Mouse (Mus musculus): ENCODE results near the gene Fgr. TPM values are rescaled to one million over a fixed set of nuclear protein-coding genes. Genes with fewer than 3 reads are reported as not detected.
"Not testable (repeated sequence)": the region's sequence is repeated elsewhere in the genome, so short reads cannot be mapped to it uniquely, and the experiment has no call there.

Gene Fgr
- not detected for total RNA-seq (2021)
- long read RNA-seq, experiment 1: 0 reads
- long read RNA-seq, experiment 2: 0 reads

DNA sequence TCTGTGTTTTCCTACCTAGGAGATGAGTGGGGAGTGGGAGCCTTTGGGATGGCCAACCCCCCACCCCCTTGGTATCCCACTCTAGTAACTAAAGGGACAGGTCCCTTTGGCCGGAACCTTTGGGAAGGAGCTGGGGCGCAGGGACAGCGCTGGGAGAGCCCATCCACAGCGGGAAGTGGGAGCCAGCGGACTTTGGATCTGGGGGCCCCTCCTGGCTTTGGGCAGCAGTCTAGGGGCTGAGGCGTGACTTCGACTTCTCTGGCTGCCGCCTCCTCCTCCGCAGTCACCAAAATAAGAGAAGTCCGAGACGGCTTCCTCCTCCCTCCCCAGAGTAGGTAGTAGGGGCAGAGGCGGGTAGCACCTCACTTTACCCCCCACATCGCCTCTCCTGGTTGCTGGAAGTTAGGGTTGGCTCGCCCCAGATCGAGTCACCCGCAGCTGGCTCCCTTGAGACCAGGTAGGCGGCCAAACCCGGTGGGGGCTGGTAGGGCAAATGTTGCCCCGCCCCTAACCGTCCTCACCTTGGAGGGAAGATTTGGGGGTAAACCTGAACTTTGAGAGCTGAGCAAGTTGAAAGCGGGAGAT lies at the start of gene Fgr:
Gene Fgr (plus strand): TSS at position 282 of the 585 bp plus-strand sequence.
- no peak for DNase-seq (ENCODE audit: low spot score in 2 of 2)
- intact Hi-C loops (cut with DNase I): no loop called here

GRCm38 (mm10) chr4:132926520-132926919 lies 47.4 kb upstream of the Fgr start:
- DNase-seq (ENCODE audit: low spot score in 2 of 2): not testable (repeated sequence)
- intact Hi-C loops (cut with DNase I): loop anchor here (5.0 kb wide), 1 partner anchor 149 kb away; no protein-coding TSS in a partner anchor

DNA sequence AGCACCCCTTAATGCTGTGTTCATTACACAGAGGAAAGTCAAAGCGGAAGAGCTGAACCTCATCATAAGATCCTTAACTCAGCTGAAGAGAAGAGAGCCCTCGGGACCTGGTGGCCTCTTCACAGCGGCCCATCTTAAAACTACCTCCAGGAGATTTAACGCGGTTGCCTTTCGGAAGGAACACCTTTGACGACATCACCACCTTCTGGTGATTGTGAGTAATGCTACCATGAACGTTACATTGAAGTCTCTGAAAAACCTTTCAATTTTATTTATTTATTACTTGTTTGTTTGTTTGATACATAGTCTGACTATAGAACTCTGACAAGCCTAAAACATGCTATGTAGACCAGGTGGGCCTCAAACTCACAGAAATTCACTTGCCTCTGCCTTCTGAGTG lies 43.1 kb upstream of the Fgr start:
- peak in 1 of 2 experiments; percentile 66 for DNase-seq (ENCODE audit: low spot score in 2 of 2)
- intact Hi-C loops (cut with DNase I): no loop called here

DNA sequence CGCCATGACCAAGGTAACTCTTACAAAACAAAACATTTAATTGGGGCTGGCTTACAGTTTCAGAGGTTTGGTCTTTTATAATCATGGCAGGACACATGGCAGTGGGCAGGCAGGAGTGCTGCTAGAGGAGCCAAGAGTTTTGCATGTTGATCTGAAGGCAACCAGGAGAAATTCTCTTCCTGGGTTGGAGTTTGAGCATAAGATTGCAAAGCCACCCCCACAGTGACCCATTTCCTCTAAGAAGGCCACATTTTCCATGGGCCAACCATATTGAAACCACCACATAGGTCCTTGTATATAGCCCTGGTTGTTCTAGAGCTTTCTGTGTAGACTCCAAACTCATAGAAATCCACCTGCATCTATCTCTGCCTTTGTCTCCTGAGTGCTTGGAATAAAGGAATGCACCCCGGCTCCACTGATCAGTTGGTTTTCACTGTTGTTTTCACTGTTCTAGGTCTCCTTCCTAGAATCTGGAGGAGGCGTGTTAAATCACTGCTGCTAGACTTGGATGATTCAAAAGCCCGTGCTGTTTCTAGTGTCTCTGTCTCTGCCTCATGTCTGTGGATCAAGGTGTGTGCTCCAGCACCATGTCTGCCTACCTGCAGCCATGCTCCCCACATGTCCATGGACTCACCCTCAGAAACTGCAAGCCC lies 41.0 kb upstream of the Fgr start:
- intact Hi-C loops (cut with DNase I): no loop called here
- no peak for DNase-seq (ENCODE audit: low spot score in 2 of 2)

DNA sequence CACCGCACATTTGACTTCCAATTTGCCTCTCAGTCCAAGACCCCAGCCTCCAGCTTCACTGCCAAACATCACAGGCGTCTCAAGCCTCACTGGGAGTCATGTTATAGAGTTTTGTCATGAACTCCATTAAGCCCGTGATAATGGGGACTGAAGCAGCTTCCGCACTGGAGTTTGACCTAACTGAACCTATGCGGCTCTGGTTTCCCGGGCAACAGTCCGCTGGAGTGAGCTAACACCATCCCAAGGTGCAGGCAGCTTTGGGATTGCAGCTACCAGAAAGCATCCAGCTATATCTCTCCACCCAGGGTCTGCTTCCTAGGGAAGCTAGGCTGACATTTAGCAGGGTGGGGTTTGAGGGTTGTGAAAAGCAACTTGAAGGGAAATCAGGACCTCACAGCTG lies 39.3 kb upstream of the Fgr start:
- DNase-seq (ENCODE audit: low spot score in 2 of 2): no peak
- intact Hi-C loops (cut with DNase I): no loop called here

DNA sequence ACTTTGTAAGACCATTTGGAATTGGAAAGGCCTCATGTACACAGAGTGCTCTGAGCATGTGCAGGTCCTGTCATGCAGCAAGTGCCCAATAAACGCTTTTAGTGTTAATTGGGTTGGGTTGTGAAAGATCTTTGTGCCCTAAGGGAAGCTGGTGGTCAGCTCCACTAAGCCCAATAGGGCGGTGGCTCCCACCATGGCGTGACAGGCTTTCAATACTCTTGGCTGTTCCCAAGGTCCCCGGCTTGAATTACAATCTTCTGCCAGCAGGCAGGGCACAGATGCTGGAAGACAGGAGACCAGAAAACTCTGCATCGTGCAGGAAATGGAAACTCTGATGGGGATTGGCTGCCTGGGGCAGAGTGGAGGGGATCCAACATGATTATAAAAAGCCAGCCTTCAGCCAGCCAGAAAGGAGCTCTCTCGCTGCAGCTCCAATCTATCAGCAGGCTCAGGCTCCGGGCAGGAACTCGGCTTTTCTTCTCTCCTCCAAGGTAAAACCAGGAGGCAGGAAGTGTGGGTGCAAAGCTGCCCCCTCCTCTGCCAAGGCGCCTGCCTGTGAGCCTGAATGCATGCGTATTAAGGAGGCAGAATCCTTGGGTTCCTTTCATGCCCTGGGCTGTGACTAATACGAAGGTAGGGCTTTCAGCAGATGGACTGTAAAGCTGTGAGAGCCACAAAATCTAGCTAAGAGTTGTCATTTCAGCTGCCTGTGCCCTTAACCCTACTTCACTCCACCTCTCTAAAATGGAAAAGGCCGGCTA lies 35.5 kb upstream of the Fgr start:
- peak; percentile 68 to 89 for DNase-seq (ENCODE audit: low spot score in 2 of 2)
- intact Hi-C loops (cut with DNase I): no loop called here

- peak; percentile 71 to 72 for DNase-seq (ENCODE audit: low spot score in 2 of 2)
- intact Hi-C loops (cut with DNase I): loop anchor here (10.0 kb wide), 1 partner anchor 275 kb away; the partner anchor contains the start of genes Cd164l2 and Gpr3
Measured at GRCm38 (mm10) chr4:132939421-132940127, 34.3 kb upstream of the Fgr start.

DNA sequence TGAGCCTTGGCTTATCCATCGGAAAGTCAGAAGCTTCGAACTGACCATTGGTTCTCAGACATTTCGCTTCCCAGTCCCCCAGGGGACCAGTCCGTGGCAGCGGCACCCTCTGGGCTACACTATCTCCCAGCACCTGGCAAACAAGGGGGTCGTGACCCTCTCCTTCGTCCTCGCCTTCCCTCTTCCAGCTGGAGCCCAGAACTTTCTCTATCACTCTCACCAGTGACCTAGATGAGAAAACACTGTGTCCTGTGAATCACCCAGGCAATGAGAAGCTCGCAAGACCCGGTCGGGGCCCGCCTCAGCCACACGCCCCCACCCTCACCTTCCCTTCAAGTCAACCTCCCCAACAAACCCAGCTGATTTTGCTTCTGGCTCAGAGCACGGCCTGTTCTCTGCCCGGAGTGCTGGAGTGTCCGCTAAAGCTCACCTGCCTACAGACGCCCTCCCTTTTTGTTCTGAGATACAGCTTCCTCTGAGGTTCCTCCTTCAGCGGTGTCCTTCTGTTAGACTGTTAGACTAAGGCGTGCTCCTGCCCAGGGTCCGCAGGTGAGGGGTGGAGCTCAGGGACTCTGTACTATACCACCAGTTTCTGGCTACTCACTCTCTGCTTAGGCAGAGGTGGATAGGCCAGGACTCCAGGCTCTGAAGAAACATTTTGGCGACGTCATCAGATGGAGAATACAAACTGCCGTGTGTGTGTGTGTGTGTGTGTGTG lies 32.7 kb upstream of the Fgr start:
- intact Hi-C loops (cut with DNase I): loop anchor here (10.0 kb wide), 1 partner anchor 274 kb away; the partner anchor contains the start of genes Cd164l2 and Gpr3
- no peak for DNase-seq (ENCODE audit: low spot score in 2 of 2)

DNA sequence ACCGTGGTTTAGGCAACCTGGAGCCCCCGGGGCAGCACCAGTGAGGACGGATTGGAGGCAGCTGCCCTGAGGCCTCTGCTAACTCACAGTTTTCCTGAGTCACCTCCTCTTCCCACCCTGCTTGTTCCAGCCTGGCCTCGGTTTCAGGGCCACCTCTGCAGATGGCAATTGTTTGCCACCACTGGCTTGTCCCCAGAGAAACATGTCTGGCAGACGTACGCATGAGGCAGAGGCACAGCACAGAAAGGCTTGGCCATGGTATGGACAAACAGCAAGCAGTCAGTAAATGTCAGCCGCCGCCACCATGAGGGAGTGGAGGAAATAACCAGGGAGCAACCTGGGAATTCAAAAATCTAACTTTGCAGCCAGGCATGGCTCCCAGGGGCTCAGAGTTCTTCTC lies 30.8 kb upstream of the Fgr start:
- no peak for DNase-seq (ENCODE audit: low spot score in 2 of 2)
- intact Hi-C loops (cut with DNase I): loop anchor here (10.0 kb wide), 1 partner anchor 272 kb away; the partner anchor contains the start of genes Cd164l2 and Gpr3

- no peak for DNase-seq (ENCODE audit: low spot score in 2 of 2)
- intact Hi-C loops (cut with DNase I): loop anchor here (10.0 kb wide), 1 partner anchor 271 kb away; the partner anchor contains the start of genes Cd164l2 and Gpr3
Measured at GRCm38 (mm10) chr4:132944106-132944505, 29.8 kb upstream of the Fgr start.

DNA sequence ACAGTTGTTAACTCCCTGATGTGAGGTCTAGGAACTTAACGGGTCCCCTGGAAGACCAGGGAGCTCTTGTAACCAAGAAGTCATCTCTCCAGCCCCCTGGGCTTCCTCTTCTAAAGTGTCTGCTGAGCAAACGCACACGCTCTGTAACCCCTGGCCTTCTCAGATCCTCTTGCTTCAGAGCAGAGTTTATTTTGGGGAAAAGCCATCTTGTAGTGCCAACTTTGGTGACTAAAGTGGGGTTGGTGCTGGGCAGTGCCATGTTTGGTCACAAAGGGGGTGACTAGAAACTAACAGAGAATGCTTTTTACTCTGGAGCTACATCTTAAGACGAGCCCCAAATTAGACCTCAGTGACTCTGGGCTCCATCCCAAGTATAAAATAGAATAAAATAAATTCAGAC lies 29.1 kb upstream of the Fgr start:
- intact Hi-C loops (cut with DNase I): loop anchor here (1.0 to 10.0 kb wide), 3 partner anchors 61 to 353 kb away; partner anchors contain the start of genes Cd164l2 and Gpr3

GRCm38 (mm10) chr4:132945261-132946046 lies 28.4 kb upstream of the Fgr start:
- intact Hi-C loops (cut with DNase I): loop anchor here (1.0 to 10.0 kb wide), 3 partner anchors 60 to 352 kb away; partner anchors contain the start of genes Cd164l2 and Gpr3
- peak; percentile 86 to 89 for DNase-seq (ENCODE audit: low spot score in 2 of 2)

More for the DNA sequence above, 29.1 kb upstream of the Fgr start:
- no peak for DNase-seq (ENCODE audit: low spot score in 2 of 2)

DNA sequence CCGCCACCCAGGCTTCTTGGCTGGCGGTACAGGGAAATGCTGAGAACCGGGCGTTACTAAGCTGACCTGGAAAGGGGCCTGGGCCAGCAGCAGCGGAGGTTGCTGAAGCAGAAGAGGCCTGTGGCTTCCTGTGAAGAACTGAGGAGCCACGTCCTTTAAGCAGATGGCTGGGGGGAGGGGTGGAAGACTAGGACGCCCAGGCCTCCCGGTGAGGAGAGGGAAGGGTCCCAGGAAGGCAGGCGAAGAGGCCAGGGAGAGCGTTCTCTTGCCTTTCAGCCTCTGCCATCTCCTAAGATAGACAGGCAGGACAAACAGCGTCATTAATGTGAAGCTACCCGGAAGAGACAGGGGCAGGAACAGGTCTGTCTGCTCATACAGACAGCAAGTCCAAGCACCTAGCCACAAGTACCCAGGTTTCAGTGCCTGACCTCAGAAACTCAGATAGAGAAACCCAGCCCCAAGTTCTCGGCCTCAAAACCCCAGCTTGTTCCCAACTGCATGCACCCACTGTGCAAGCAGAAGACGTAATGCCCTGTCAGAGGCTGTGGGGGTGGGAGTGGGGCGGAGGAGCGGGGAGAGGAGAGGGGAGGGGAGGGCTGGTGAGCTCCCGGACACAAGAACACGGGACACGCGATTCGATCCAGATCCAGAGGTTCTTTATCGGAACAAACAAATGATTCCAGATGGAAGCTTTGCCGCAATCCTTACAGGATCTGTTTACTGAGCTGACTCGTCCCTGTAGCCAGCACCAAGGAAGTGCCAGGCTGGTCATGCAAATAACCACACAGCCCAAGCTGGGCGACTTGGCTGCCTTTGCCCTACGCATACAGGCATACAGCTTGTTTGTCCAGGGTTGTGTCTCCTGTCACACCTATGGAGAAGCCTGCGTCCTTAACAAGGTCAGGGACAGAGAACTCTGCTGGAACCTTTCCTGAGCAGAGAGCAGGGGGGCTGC lies 27.6 kb upstream of the Fgr start:
- intact Hi-C loops (cut with DNase I): loop anchor here (5.0 to 10.0 kb wide), 2 partner anchors 268 to 351 kb away; partner anchors contain the start of genes Cd164l2 and Gpr3
- peak; percentile 32 to 55 for DNase-seq (ENCODE audit: low spot score in 2 of 2)

DNA sequence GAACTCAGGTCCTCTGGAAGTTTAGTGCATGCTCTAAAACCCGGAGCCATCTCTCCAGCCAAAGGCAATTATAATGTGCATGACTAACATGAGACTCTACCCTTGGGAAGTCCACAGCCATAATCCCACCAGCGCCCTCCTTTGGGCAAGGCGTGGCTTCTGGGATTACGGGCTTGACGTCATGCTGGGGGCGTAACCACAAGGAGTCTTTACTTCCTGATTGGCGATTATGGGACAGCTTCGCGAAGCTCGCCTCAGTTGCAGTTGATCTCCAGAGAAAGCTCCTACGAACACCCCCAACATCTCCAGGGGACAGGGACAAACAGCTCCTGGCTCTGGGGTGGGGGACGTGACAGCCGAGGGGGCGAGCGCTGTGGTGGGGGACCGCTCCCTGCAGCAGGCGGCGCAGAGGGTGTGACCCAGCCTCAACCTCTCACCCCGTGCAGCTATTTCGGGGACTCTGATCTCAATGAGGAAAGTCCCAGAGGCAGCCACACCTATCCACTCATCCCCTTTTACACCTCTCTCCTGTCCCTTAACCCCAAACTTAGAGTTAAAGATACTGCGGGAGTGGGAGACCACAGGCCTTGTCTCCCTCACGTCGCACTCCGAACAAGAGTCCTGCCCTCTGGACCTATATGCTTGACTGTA lies 23.9 kb upstream of the Fgr start:
- DNase-seq (ENCODE audit: low spot score in 2 of 2): no peak
- intact Hi-C loops (cut with DNase I): loop anchor here (5.0 to 10.0 kb wide), 2 partner anchors 265 to 347 kb away; partner anchors contain the start of genes Cd164l2 and Gpr3

DNA sequence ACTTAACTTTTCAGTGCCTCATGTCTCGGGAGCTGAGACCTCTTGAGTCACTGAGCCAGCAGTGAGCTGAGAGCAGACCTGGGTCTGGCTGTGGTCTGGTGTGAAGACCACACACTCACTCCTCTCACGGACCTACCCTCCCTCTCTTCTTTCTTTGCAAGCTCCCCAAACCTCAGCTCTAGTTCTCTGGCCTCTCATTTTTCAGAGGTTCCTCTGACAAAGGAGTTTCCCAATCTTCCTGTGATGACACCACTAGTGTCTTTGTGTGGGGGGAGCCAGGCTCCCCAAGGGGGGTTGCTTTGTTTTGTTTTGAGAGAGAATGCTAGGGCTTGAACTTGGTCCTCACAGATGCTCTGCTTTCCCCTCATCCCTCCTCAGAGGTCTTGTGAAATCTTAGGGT lies 22.9 kb upstream of the Fgr start:
- intact Hi-C loops (cut with DNase I): no loop called here
- no peak for DNase-seq (ENCODE audit: low spot score in 2 of 2)

Data from left cerebral cortex, postnatal 14 days (tissue).